ENCODE assay signal across 7 mouse cellular contexts in genomic region chr1:161142531-161143159, GRCm38 (mm10). TPM values are rescaled to one million over a fixed set of nuclear protein-coding genes. Genes with fewer than 3 reads are reported as not detected.
DNase-seq lines count a peak whose midpoint lies in the region; ATAC-seq and TF ChIP-seq lines count a peak whose summit lies in the region.

Gene Ankrd45, plus strand, starts transcription at chr1:161142691.

- no peaks in the 10 kb centered on the region for H3K79me2 ChIP-seq in heart, adult 2 months (replicated peaks; ENCODE audit: control insufficient read depth, insufficient read depth, low read length)

- no peak for TF ChIP-seq CTCF in heart, adult 2 months (IDR thresholded peaks at IDR 0.05)
- TF ChIP-seq CTCF in midbrain, postnatal 0 days (IDR thresholded peaks at IDR 0.05), result no peak

- intact Hi-C loops in heart, adult 2 months (cut with DNase I), result no loop called here

- peak within 1 kb of the TSS; percentile 26 for H3K4me3 ChIP-seq in heart, adult 2 months
- H3K4me3 ChIP-seq in limb, embryonic 12.5 days (replicated peaks), result peak within 1 kb of the TSS; percentile 43
- peak within 1 kb of the TSS; percentile 57 for H3K4me3 ChIP-seq in midbrain, postnatal 0 days (ENCODE audit: low read depth, low read length)

- H3K27me3 ChIP-seq in heart, adult 2 months (ENCODE audit: control insufficient read depth, insufficient read depth, low read length), result peaks cover 3% of the 10 kb centered on the region; the same call in 1 of the 2 replicates
- H3K27me3 ChIP-seq in limb, embryonic 12.5 days, result no peaks in the 10 kb centered on the region
- H3K27me3 ChIP-seq in midbrain, postnatal 0 days (ENCODE audit: insufficient read depth, low read length), result 0 out of 2 replicates have a peak, but pooled peaks cover 4% of the 10 kb centered on the region

- peak; percentile 76 for DNase-seq in adrenal gland, postnatal 25 days
- peak; percentile 17 to 20 for DNase-seq in heart, adult 2 months
- peak; percentile 58 for DNase-seq in kidney, adult 9 months
- peak; percentile 59 for DNase-seq in midbrain, postnatal 0 days (ENCODE audit: low spot score)
- peak; percentile 88 for DNase-seq in testis, postnatal 14 days (ENCODE audit: low spot score)

- TF ChIP-seq EP300 in heart, adult 2 months (IDR thresholded peaks at IDR 0.05; ENCODE audit: insufficient read depth, low read depth, low read length), result no peak

- no peak within 1 kb of the TSS for H3K27ac ChIP-seq in heart, adult 2 months
- H3K27ac ChIP-seq in limb, embryonic 12.5 days, result no peak within 1 kb of the TSS
- H3K27ac ChIP-seq in midbrain, postnatal 0 days (ENCODE audit: low read depth, low read length), result peak within 1 kb of the TSS; percentile 47; the same call in 1 of the 2 replicates

- WGBS in heart, adult 2 months, result 9% methylated on average over 33 of the region's 33 CpGs
- 6% methylated on average over 33 of the region's 33 CpGs for whole genome bisulfite sequencing in limb, embryonic 12.5 days
- WGBS in midbrain, postnatal 0 days, result 3% methylated on average over 33 of the region's 33 CpGs

- ATAC-seq in common myeloid progenitor, adult 5-6 weeks (replicated peaks; ENCODE audit: low read depth, poor library complexity, severe bottlenecking), result peak; percentile 60
- peak; percentile 87; the same call in 1 of the 2 replicates for ATAC-seq in limb, embryonic 12.5 days (ENCODE audit: insufficient number of reproducible peaks, insufficient read depth, low FRiP score, low TSS enrichment, low read depth)
- peak; percentile 95 for ATAC-seq in midbrain, postnatal 0 days (ENCODE audit: low FRiP score)

- TF ChIP-seq POLR2A in heart, adult 2 months (IDR thresholded peaks at IDR 0.05; ENCODE audit: insufficient read depth, low read depth, low read length), result no peak

- H3K4me1 ChIP-seq in heart, adult 2 months (ENCODE audit: control insufficient read depth, insufficient read depth, low read length), result no peaks in the 10 kb centered on the region; the same call in 1 of the 2 replicates
- H3K4me1 ChIP-seq in limb, embryonic 12.5 days (replicated peaks), result no peaks in the 10 kb centered on the region
- H3K4me1 ChIP-seq in midbrain, postnatal 0 days (ENCODE audit: insufficient read depth, low read length), result no peaks in the 10 kb centered on the region; the same call in 1 of the 2 replicates

- no peak within 1 kb of the TSS; the same call in 1 of the 2 replicates for H3K9ac ChIP-seq in heart, adult 2 months (ENCODE audit: low read depth, low read length)
- H3K9ac ChIP-seq in limb, embryonic 12.5 days (replicated peaks), result peak within 1 kb of the TSS; percentile 59
- H3K9ac ChIP-seq in midbrain, postnatal 0 days (replicated peaks; ENCODE audit: low read length, poor library complexity, severe bottlenecking), result peak within 1 kb of the TSS; percentile 74

- peak within 1 kb of the TSS; percentile 82 for H3K4me2 ChIP-seq in limb, embryonic 12.5 days
- peak within 1 kb of the TSS; percentile 78 for H3K4me2 ChIP-seq in midbrain, postnatal 0 days (ENCODE audit: low read depth, low read length, poor library complexity, severe bottlenecking)

- no peaks in the 10 kb centered on the region for H3K9me3 ChIP-seq in limb, embryonic 12.5 days
- no peaks in the 10 kb centered on the region for H3K9me3 ChIP-seq in midbrain, postnatal 0 days (ENCODE audit: low read length)

- H3K36me3 ChIP-seq in heart, adult 2 months (ENCODE audit: control insufficient read depth, insufficient read depth, low read length), result no peaks in the 10 kb centered on the region
- no peaks in the 10 kb centered on the region for H3K36me3 ChIP-seq in limb, embryonic 12.5 days
- no peaks in the 10 kb centered on the region for H3K36me3 ChIP-seq in midbrain, postnatal 0 days (ENCODE audit: insufficient read depth, low read length)

RNA-seq across cellular contexts. Expression of gene Ankrd45, which starts in this region (rescaled TPM):
- total RNA-seq in adrenal gland, postnatal 25 days (2021), result 4.9 and 5.2 TPM in 2 replicates
- not detected in 2 replicates for total RNA-seq in common myeloid progenitor, adult 5-6 weeks (2017)
- total RNA-seq in heart, adult 2 months (2021), result 1 to 10 TPM; 2.1 to 2.7 TPM
- polyA plus RNA-seq in heart, adult 2 months (2012; rRNA removed), result 0.70 and 1.4 TPM in 2 replicates
- 3.5 and 3.7 TPM in 2 replicates for polyA plus RNA-seq in limb, embryonic 12.5 days (2016; fragmentation: Nextera tagmentation; extraction: Ambion mirVana)
- total RNA-seq in midbrain, postnatal 0 days (2014; rRNA removed), result 30.1 and 37.5 TPM in 2 replicates
- polyA plus RNA-seq in midbrain, postnatal 0 days (2015; fragmentation: Nextera tagmentation; extraction: Ambion mirVana), result 28.7 and 30.5 TPM in 2 replicates

Comparison
In these comparisons a context has a peak if more than half of its experiments do, and no peak if none do; other contexts are left out.
1. Peak in ATAC-seq in common myeloid progenitor, adult 5-6 weeks; RNA of the gene not detected or under 1 TPM.
2. DNase-seq: peak in every context shown above with its lines; median percentile 88 in testis, postnatal 14 days; 76 in adrenal gland, postnatal 25 days; 59 in midbrain, postnatal 0 days; 58 in kidney, adult 9 months; 18 in heart, adult 2 months.